Mouse (Mus musculus) urinary bladder, postnatal 10 days (tissue): ENCODE measurements around the gene Abca13.

ENCODE experiments used
- DNase-seq: peaks from one replicate; pipeline ENCODE4 v3.0.0; 2022; ENCODE audit warnings: low spot score

The Abca13 gene

DNA sequence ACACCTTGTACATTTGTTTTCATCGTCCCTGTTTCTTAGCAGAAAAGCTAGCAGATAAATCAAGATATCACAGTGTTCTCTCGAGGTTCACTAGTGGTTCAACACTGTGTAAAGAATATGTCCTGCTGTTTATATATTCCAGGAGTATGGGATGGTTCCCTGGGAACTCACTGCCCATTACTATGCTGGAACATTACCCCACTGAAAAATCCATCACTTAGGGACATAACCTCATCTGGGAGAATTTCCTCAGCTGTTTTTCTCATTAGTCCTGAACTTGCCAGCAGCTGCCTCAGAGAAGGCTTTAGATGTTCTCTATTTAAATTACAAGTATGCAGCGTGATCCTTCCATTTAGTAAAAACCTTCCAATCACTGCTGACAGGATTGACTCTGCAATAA lies 513.4 kb downstream of the Abca13 start:
- no peak for DNase-seq

GRCm38 (mm10) chr11:9727810-9728490 lies 536.2 kb downstream of the Abca13 start:
- DNase-seq = no peak

- DNase-seq = no peak
These were observed 539.6 kb downstream of the Abca13 start for GRCm38 (mm10) chr11:9731300-9731699.
